Mouse (Mus musculus) liver, embryonic 14.5 days (tissue): ENCODE results near the gene Rgs21. TPM values are rescaled to one million over a fixed set of nuclear protein-coding genes. Genes with fewer than 3 reads are reported as not detected.

ENCODE experiments used
- ATAC-seq: fragments of 200-750 bp; cut with Nextera tagmentation; 2 replicates; pipeline ENCODE4 v1.8.0; 2017; ENCODE audit warnings: moderate number of reproducible peaks, mild to moderate bottlenecking, moderate library complexity; ENCODE audit not compliant: insufficient read depth
- DNase-seq, 3 experiments: peaks; one replicate each; pipeline ENCODE4 v3.0.0-alpha.2; 2012 to 2013; ENCODE audit warnings: low read depth in 3 of 3, low spot score in 3 of 3
- H3K27ac ChIP-seq: fragments of 300-500 bp; sonication (generic); 2 replicates; pipeline ENCODE4 v1.5.1; 2014; ENCODE audit warnings: moderate library complexity, mild to moderate bottlenecking, control low read depth, inconsistent platforms
- H3K27me3 ChIP-seq: fragments of 300-500 bp; sonication (generic); 2 replicates; pipeline ENCODE4 v1.6.1; 2014; ENCODE audit warnings: mild to moderate bottlenecking, low read length, moderate library complexity; ENCODE audit not compliant: control insufficient read depth, insufficient read depth
- H3K36me3 ChIP-seq: fragments of 300-500 bp; sonication (generic); replicated peaks from 2 replicates; pipeline ENCODE4 v1.6.1; 2014; ENCODE audit warnings: low read depth; ENCODE audit not compliant: control insufficient read depth, insufficient read depth
- H3K4me1 ChIP-seq, 2 experiments: fragments of 200-500 bp in 1 of 2; fragments of 300-500 bp in 1 of 2; sonication (generic) in 1 of 2; replicated peaks; 2 replicates each; pipeline ENCODE4 v1.6.1; 2012 to 2014; ENCODE audit warnings: antibody characterized with exemption in 1 of 2, inconsistent platforms in 1 of 2, low read length in 1 of 2; ENCODE audit not compliant: control insufficient read depth in 2 of 2, insufficient read depth in 2 of 2
- H3K4me2 ChIP-seq: fragments of 300-500 bp; sonication (generic); 2 replicates; pipeline ENCODE4 v1.6.1; 2014; ENCODE audit warnings: low read depth, mild to moderate bottlenecking, control low read depth, moderate library complexity
- H3K4me3 ChIP-seq, 2 experiments: fragments of 200-500 bp in 1 of 2; fragments of 300-500 bp in 1 of 2; sonication (generic) in 1 of 2; 2 replicates each; pipeline ENCODE4 v1.5.1; 2012 to 2014; ENCODE audit warnings: low read depth in 2 of 2, low read length in 2 of 2, mild to moderate bottlenecking in 2 of 2, control low read depth in 1 of 2, inconsistent platforms in 1 of 2, moderate library complexity in 1 of 2; ENCODE audit not compliant: insufficient read depth in 1 of 2
- H3K9ac ChIP-seq: fragments of 300-500 bp; sonication (generic); replicated peaks from 2 replicates; pipeline ENCODE4 v1.6.1; 2014; ENCODE audit warnings: mild to moderate bottlenecking, control low read depth, moderate library complexity
- H3K9me3 ChIP-seq: fragments of 300-500 bp; sonication (generic); 2 replicates; pipeline ENCODE4 v1.6.1; 2016; ENCODE audit warnings: low read length, mixed read lengths; ENCODE audit not compliant: control insufficient read depth
- CTCF ChIP-seq: IDR thresholded peaks from 2 replicates; pipeline ENCODE4 v1.5.1; 2016; ENCODE audit warnings: antibody characterized with exemption, low read depth, control low read depth
- EP300 ChIP-seq: IDR thresholded peaks from 2 replicates; pipeline ENCODE4 v1.6.1; 2016; ENCODE audit warnings: antibody characterized with exemption, low read depth
- WGBS: fragments of 180-500 bp; shearing (Covaris S2); extraction: QIAGEN DNeasy Blood & Tissue Kit; methylation state at CpG from one replicate; pipeline ENCODE4 v1.1.7; 2014; ENCODE audit not compliant: insufficient replicate concordance; 5-methylcytosine and 5-hydroxymethylcytosine counted together
- polyA plus RNA-seq, 2 experiments: library from polyadenylated mRNA; depleted of rRNA in 1 of 2; stranded (reverse) in 1 of 2; unstranded in 1 of 2; fragments of >200 nt; fragmentation: Nextera tagmentation in 1 of 2; extraction: Ambion mirVana in 1 of 2; gene quantifications; 2 replicates each; pipeline versions ENCODE4 v1.2.1 to v1.2.3; 2012 to 2014

Gene Rgs21
- polyA plus RNA-seq, 2 experiments, result not detected

DNA sequence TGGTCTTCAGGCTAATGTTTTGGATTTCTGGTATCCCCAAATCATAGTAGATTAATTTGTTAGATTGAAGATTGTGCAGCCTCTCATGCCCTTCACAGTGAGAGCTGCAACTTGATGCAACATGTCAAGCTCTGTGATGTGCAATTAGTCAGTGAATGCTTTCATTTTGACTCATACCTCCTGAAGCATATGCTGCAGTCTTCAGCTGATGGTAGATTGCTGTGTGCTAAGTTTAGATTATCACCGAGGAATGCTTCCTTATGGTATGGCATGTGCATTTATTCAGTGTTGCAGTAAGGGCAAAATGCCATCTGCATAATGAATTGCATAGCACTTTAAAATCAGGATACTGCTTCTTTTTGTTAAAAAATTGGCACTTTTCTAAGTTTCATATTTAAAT lies 65.2 kb downstream of the Rgs21 start:
- H3K9me3 ChIP-seq, result no peaks in the 10 kb centered on the region
- no peak for ATAC-seq
- no peak overlapping the region for H3K4me2 ChIP-seq
- no peak for DNase-seq
- H3K4me3 ChIP-seq, result no peak overlapping the region
- TF ChIP-seq CTCF, result no peak
- no peak for TF ChIP-seq EP300
- no peaks in the 10 kb centered on the region for H3K4me1 ChIP-seq
- no peak overlapping the region for H3K27ac ChIP-seq
- no peak overlapping the region for H3K9ac ChIP-seq
- WGBS, result 61% methylated on average over 1 of the region's 1 CpGs
- no peaks in the 10 kb centered on the region for H3K27me3 ChIP-seq
- H3K36me3 ChIP-seq, result no peaks in the 10 kb centered on the region

DNA sequence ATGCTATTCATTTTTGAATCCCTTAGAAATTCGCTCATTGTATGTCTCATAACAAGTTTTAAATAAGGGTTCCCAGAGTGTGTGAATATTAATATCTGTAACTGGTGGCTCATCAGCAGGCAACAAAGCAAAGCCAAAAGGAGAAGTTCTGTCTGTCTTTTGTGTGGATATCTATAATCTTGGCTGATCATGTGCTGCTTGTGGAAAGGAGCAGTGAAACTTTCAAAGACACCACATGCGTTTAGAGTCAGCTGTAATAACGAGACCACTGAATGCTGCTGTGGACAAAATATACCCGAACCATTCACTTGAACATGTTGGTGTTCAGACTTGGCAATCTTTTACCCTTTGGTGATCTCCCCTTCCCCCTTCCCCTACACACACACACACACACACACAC lies 67.0 kb downstream of the Rgs21 start:
- Histone ChIP-seq H3K27me3 (no peaks in the 10 kb centered on the region), H3K4me2 (no peak overlapping the region), H3K36me3 (no peaks in the 10 kb centered on the region), H3K27ac (no peak overlapping the region), H3K4me3 (no peak overlapping the region), H3K9me3 (no peaks in the 10 kb centered on the region), H3K4me1 (no peaks in the 10 kb centered on the region), H3K9ac (no peak overlapping the region)
- WGBS, result 34% methylated on average over 4 of the region's 4 CpGs
- TF ChIP-seq EP300 (no peak), CTCF (no peak)
- DNase-seq, result no peak
- no peak for ATAC-seq

DNA sequence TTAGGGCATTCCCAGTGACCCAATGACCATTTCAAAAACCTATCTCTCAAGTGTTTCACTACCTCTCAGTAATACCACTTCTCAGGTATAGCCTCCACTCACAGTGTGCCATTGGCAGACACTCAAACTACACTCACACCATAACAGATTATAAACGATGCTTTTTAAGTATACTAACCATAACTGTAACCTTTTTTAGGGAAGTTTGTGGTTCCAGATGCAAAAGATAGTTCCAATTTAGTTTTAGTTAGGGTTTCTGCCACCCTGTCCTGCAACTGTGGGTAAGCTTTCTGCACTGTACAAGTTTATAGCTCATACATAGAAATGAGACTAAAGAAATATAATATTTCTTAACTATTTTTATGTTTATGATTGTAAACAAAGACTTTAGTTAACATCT lies 67.7 kb downstream of the Rgs21 start:
- ATAC-seq, result no peak
- 11% methylated on average over 1 of the region's 1 CpGs for WGBS
- Histone ChIP-seq H3K9me3 (no peaks in the 10 kb centered on the region), H3K4me2 (no peak overlapping the region), H3K9ac (no peak overlapping the region), H3K27me3 (no peaks in the 10 kb centered on the region), H3K4me1 (no peaks in the 10 kb centered on the region), H3K36me3 (no peaks in the 10 kb centered on the region), H3K27ac (no peak overlapping the region), H3K4me3 (no peak overlapping the region)
- TF ChIP-seq EP300 (no peak), CTCF (no peak)
- no peak for DNase-seq

DNA sequence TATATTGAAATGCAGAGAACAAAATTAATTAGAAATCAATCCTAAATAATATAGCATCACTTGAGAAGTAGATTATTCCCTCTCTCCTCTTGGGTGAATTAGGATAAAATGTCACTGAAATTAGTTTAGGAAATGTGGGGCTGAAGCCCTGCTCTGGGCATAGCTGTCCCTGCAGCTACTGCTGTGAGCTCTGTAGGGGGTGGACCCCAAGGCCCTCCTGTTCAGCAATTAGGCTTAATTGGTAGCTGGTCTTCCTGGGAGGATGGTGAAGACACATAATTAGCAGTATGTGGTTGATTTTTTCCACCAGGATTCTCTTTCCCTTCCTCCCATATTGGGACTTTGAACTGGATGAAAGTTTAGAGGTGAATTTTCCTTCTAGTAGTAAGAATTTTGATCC lies 68.7 kb downstream of the Rgs21 start:
- Histone ChIP-seq H3K9me3 (no peaks in the 10 kb centered on the region), H3K4me2 (no peak overlapping the region), H3K27me3 (no peaks in the 10 kb centered on the region), H3K4me3 (no peak overlapping the region), H3K9ac (no peak overlapping the region), H3K36me3 (no peaks in the 10 kb centered on the region), H3K27ac (no peak overlapping the region), H3K4me1 (no peaks in the 10 kb centered on the region)
- TF ChIP-seq EP300 (no peak), CTCF (no peak)
- ATAC-seq, result no peak
- DNase-seq, result no peak

DNA sequence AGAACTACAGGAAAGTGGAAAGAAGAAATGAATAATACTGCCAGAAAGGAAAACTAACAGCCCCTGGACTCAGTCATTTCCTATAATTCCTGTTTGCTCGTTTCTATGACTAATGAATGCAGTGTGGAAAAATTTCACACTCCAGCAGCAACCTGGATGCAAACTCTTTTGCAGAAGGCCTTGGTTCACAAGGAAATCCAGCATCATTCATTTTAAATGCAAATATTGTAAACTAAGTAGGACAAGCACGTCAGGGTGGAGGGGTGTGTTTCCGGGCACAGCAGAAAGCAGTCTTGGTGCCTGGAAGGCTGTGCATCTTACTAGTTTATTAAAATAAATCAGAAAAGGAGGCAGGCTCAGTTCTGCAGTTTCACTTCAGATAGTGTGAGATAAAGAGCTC lies 69.4 kb downstream of the Rgs21 start:
- DNase-seq, result no peak
- WGBS, result 31% methylated on average over 3 of the region's 3 CpGs
- H3K36me3 ChIP-seq, result no peaks in the 10 kb centered on the region
- H3K4me1 ChIP-seq, result no peaks in the 10 kb centered on the region
- no peak overlapping the region for H3K4me2 ChIP-seq
- no peak overlapping the region for H3K27ac ChIP-seq
- H3K9me3 ChIP-seq, result no peaks in the 10 kb centered on the region
- no peak for ATAC-seq
- H3K27me3 ChIP-seq, result no peaks in the 10 kb centered on the region
- H3K4me3 ChIP-seq, result no peak overlapping the region
- no peak for TF ChIP-seq CTCF
- no peak overlapping the region for H3K9ac ChIP-seq

DNA sequence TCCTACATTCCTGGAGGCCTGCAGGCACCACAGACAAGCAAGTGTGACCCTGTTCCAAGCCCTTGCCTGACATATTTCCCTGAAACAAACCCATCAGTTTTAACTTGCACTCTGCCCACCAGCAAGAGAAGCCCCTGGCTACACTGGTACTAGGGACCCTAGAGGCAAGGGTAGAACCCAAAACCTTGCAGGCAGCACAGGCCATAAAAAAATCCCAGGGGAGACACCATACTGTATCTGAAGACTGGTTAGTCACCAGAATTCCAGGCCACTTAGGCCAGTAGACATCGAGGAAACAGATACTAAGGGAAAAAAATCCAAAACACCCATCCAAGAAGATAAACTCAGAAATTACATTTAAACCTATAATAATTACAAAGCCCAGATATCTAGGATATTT lies 74.1 kb downstream of the Rgs21 start:
- no peak overlapping the region for H3K27ac ChIP-seq
- H3K9me3 ChIP-seq, result no peaks in the 10 kb centered on the region
- ATAC-seq (no peak), DNase-seq (no peak)
- H3K9ac ChIP-seq, result no peak overlapping the region
- no peaks in the 10 kb centered on the region for H3K36me3 ChIP-seq
- no peaks in the 10 kb centered on the region for H3K27me3 ChIP-seq
- H3K4me3 ChIP-seq, result no peak overlapping the region
- H3K4me2 ChIP-seq, result no peak overlapping the region
- no peak for TF ChIP-seq EP300
- TF ChIP-seq CTCF, result no peak
- WGBS, result 70% methylated on average over 1 of the region's 1 CpGs
- H3K4me1 ChIP-seq, result no peaks in the 10 kb centered on the region
